Mouse (Mus musculus) hindbrain, postnatal 0 days (tissue): ENCODE data around the gene Ppara. TPM values are rescaled to one million over a fixed set of nuclear protein-coding genes. Genes with fewer than 3 reads are reported as not detected.

ENCODE experiments used
- ATAC-seq: fragments of 200-750 bp; cut with Nextera tagmentation; 2 replicates; pipeline ENCODE4 v1.8.0; 2017; ENCODE audit warnings: mild to moderate bottlenecking, moderate TSS enrichment, moderate library complexity
- DNase-seq: peaks from one replicate; pipeline ENCODE4 v3.0.0-alpha.2; 2015; ENCODE audit warnings: low spot score
- H3K27ac ChIP-seq: fragments of 300-500 bp; sonication (generic); 2 replicates; pipeline ENCODE4 v1.5.1; 2014; ENCODE audit warnings: mild to moderate bottlenecking
- H3K27me3 ChIP-seq: fragments of 300-500 bp; sonication (generic); 2 replicates; pipeline ENCODE4 v1.6.1; 2014; ENCODE audit warnings: low read length, mixed read lengths; ENCODE audit not compliant: insufficient read depth
- H3K36me3 ChIP-seq: fragments of 300-500 bp; sonication (generic); 2 replicates; pipeline ENCODE4 v1.6.1; 2014; ENCODE audit warnings: low read length, mixed read lengths; ENCODE audit not compliant: insufficient read depth
- H3K4me1 ChIP-seq: fragments of 300-500 bp; sonication (generic); 2 replicates; pipeline ENCODE4 v1.6.1; 2014; ENCODE audit warnings: antibody characterized with exemption, low read length, mixed read lengths; ENCODE audit not compliant: insufficient read depth
- H3K4me2 ChIP-seq: fragments of 300-500 bp; sonication (generic); 2 replicates; pipeline ENCODE4 v1.6.1; 2014; ENCODE audit warnings: low read depth, mild to moderate bottlenecking, low read length, moderate library complexity, mixed read lengths
- H3K4me3 ChIP-seq: fragments of 300-500 bp; sonication (generic); 2 replicates; pipeline ENCODE4 v1.5.1; 2014; ENCODE audit warnings: low read length
- H3K9ac ChIP-seq: fragments of 300-500 bp; sonication (generic); replicated peaks from 2 replicates; pipeline ENCODE4 v1.6.1; 2014; ENCODE audit warnings: mild to moderate bottlenecking, low read length, moderate library complexity, mixed read lengths
- H3K9me3 ChIP-seq: fragments of 300-500 bp; sonication (generic); 2 replicates; pipeline ENCODE4 v1.6.1; 2016; ENCODE audit warnings: low read length, mixed read lengths
- CTCF ChIP-seq: IDR thresholded peaks from 2 replicates; pipeline ENCODE4 v1.5.1; 2016; ENCODE audit warnings: antibody characterized with exemption, control low read depth, low read depth
- WGBS: fragments of 180-500 bp; shearing (Covaris S2); extraction: QIAGEN DNeasy Blood & Tissue Kit; methylation state at CpG from one replicate; pipeline ENCODE4 v1.1.7; 2014; 5-methylcytosine and 5-hydroxymethylcytosine counted together
- microRNA counts: library from miRNA; unstranded; fragments of <30 nt; microRNA quantifications from one replicate; lab custom pipeline; 2015
- microRNA-seq, 2 experiments: library from miRNA; unstranded; fragments of <30 nt; microRNA quantifications; one replicate each; pipeline ENCODE4; 2016
- polyA plus RNA-seq: library from polyadenylated mRNA; unstranded; fragments of >200 nt; fragmentation: Nextera tagmentation; extraction: Ambion mirVana; gene quantifications from 2 replicates; pipeline ENCODE4 v1.2.1, GENCODE M21; 2015
- total RNA-seq: library from RNA; depleted of rRNA; stranded (reverse); fragments of >200 nt; gene quantifications from 2 replicates; pipeline ENCODE4 v1.2.3, GENCODE M21; 2014; rRNA removed

The Ppara gene
- total and polyA plus RNA-seq, 2 experiments from 2014 or later, result 1.9 to 6.6 TPM

DNA sequence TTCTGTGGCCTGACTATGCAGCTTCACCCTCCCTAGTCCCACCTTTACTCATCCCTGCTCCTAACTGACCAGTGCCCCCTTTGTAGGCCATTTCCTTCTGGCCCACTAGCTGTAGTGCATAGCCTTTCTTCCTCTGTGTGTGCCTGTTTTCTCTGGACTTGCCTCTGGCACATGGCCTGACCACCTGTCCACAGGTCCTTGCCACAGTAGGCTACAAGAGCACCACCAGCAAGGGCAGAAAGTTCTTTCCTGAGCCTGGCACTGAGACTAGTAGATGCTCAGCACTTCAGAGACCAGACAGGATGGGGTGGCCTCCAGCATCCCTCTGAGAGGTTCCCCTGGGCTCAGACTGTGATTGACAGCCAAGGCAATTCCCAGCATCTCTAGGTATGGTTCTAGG is 110.3 kb downstream of the Ppara start:
- no peak for TF ChIP-seq CTCF
- DNase-seq (no peak), ATAC-seq (no peak)
- Histone ChIP-seq H3K4me1 (no peaks in the 10 kb centered on the region), H3K27me3 (no peaks in the 10 kb centered on the region), H3K4me2 (no peak overlapping the region), H3K27ac (no peak overlapping the region), H3K9me3 (no peaks in the 10 kb centered on the region), H3K36me3 (0 out of 2 replicates have a peak, but pooled peaks cover 4% of the 10 kb centered on the region), H3K9ac (no peak overlapping the region), H3K4me3 (no peak overlapping the region)

DNA sequence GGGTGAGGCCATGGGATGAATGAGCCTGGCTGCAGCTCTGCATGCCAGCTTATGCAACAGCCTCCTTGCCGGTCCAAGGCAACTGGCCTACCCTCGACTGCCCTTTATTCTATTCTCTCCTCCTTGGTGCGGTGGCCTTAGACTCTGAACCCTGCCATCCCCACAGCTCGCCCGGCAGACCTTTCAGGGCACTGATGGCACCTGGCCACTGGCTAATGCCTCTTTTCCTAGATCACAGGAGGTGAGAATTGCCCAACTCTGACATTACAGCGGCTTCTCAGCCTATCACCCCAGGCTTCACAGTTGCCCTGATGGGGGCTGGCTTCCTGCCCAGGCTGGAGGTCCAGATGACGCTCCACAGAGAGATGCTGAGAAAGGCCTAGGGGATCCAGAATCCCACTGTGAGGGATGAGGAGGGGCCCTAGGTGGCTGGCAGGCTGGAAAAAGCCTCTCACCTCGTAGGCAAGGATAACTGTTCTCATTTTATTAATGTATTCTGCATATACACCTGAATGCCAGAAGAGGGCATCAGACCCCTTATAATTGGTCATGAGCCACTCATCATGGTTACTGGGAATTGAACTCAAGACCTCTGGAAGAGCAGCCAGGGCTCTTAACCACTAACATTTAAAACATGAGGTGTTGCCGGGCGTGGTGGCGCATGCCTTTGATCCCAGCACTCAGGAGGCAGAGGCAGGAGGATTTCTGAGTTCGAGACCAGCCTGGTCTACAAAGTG is 117.0 kb downstream of the Ppara start:
- 69% methylated on average over 12 of the region's 12 CpGs for WGBS

More for the DNA sequence above, 117.0 kb downstream of the Ppara start:
- Histone ChIP-seq H3K9ac (no peak overlapping the region), H3K9me3 (no peaks in the 10 kb centered on the region), H3K4me2 (no peak overlapping the region), H3K4me1 (no peaks in the 10 kb centered on the region), H3K27ac (no peak overlapping the region), H3K4me3 (no peak overlapping the region), H3K27me3 (no peaks in the 10 kb centered on the region), H3K36me3 (no peaks in the 10 kb centered on the region)
- TF ChIP-seq CTCF, result peak; percentile 29; the same call in 1 of the 2 replicates
- no peak for ATAC-seq
- DNase-seq, result peak; percentile 12

MicroRNAs within 50 kb of the gene (microRNA counts, 519-probe panel; counts per million panel counts)
- 6,831 counts per million, percentile 98 among the panel's probes with 10 or more counts for microRNA mmu-let-7b (lab: Ali Mortazavi, UCI)
- 7,166 counts per million, percentile 99 among the panel's probes with 10 or more counts for microRNA mmu-let-7c (lab: Ali Mortazavi, UCI)

Small RNAs within 50 kb of the gene (microRNA-seq; reads per million reads assigned to microRNA genes)
- gene Mirlet7b, result 12,961 to 13,088 reads per million in 2 experiments
- 428 to 740 reads per million in 2 experiments for gene Mirlet7c-2

Other genes starting within 250 kb of the Ppara start
- not detected in 2 replicates for gene 7530416G11Rik, start 231.8 kb upstream of the Ppara start, total RNA-seq
- not detected in 2 replicates for gene 7530416G11Rik, start 231.8 kb upstream of the Ppara start, polyA plus RNA-seq
- gene Wnt7b, start 152.5 kb upstream of the Ppara start, total RNA-seq, result 56.6 and 63.1 TPM in 2 replicates
- 26.0 and 27.2 TPM in 2 replicates for gene Wnt7b, start 152.5 kb upstream of the Ppara start, polyA plus RNA-seq
- gene Cdpf1, start 76.7 kb downstream of the Ppara start, total RNA-seq, result 21.0 and 32.6 TPM in 2 replicates
- 22.9 and 25.0 TPM in 2 replicates for gene Cdpf1, start 76.7 kb downstream of the Ppara start, polyA plus RNA-seq
- gene Pkdrej, start 86.8 kb downstream of the Ppara start, total RNA-seq, result 0.26 and 1.0 TPM in 2 replicates
- 0.06 and 0.13 TPM in 2 replicates for gene Pkdrej, start 86.8 kb downstream of the Ppara start, polyA plus RNA-seq
- gene Ttc38, start 97.3 kb downstream of the Ppara start, total RNA-seq, result 4.7 and 5.4 TPM in 2 replicates
- gene Ttc38, start 97.3 kb downstream of the Ppara start, polyA plus RNA-seq, result 2.0 and 3.1 TPM in 2 replicates
- gene Gtse1, start 124.8 kb downstream of the Ppara start, total RNA-seq, result 10.4 and 10.5 TPM in 2 replicates
- gene Gtse1, start 124.8 kb downstream of the Ppara start, polyA plus RNA-seq, result 4.9 and 5.4 TPM in 2 replicates
- 21.6 and 30.4 TPM in 2 replicates for gene Trmu, start 144.3 kb downstream of the Ppara start, total RNA-seq
- 35.1 and 39.5 TPM in 2 replicates for gene Trmu, start 144.3 kb downstream of the Ppara start, polyA plus RNA-seq